Mouse (Mus musculus) natural killer cell, adult 2 months (primary cell): ENCODE measurements around the gene Pou2f3.

Experiments
- DNase-seq, 2 experiments: peaks; one replicate each; pipeline ENCODE4 v3.0.0; 2022; ENCODE audit warnings: low spot score in 2 of 2

Gene Pou2f3

DNA sequence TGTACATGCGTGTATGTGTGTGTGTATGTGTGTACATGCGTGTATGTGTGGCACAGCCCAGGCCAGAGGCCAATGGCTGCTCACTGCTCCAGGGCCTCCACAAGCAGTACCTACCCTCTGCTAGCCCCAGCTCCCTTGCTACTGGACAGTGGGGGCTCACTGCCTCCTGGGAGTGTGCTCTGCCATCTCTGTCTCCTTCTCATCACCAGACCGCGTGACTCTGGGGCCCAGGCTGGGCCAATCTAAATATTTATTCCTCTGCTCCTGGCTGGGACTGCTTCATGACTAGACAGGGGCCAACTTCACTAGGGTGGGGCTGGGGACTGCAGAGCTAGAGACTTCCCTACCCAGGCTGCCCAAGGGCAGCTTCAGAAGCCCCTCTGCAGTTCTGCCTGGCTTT, 21.6 kb upstream of the Pou2f3 start:
- DNase-seq, result no peak

DNA sequence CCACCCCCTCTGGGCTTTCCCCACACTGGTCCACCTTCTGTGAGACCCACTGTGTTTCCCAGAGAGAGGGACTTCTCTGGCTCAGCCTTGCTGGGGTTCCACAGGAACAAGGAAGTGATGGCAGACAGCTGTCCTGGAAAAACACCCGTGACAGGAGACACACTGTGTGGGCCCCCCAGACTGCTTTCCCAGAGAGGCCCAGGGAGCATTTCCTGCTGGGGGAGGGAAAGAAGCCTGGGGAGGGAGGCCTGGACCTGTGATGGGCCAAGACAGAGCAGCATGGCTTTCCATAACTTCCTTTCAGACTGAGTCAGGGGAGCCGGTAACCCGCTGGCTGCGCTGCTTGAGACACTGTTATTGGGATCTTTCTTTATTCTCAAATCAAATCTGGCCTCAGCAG, 20.7 kb upstream of the Pou2f3 start:
- DNase-seq, result no peak

DNA sequence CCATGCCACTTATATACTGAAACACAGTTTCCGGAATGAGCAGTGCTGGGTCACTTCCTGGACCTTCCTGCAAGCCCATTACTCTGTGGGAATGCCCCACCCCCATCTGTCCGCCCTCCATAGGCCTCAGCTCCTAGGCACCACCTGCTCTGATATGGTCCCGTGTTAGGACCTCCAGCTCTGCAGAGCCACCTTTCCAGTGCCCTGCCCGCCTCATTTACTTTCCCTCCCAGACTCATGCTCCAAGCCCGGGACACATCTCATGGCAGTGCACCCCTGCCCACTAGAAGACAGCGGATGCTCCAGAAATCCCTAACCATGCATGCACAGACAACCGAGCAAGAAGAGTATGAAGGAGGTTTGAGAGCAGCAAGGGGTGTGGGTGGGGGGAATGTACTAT, 19.8 kb upstream of the Pou2f3 start:
- DNase-seq, result no peak

DNA sequence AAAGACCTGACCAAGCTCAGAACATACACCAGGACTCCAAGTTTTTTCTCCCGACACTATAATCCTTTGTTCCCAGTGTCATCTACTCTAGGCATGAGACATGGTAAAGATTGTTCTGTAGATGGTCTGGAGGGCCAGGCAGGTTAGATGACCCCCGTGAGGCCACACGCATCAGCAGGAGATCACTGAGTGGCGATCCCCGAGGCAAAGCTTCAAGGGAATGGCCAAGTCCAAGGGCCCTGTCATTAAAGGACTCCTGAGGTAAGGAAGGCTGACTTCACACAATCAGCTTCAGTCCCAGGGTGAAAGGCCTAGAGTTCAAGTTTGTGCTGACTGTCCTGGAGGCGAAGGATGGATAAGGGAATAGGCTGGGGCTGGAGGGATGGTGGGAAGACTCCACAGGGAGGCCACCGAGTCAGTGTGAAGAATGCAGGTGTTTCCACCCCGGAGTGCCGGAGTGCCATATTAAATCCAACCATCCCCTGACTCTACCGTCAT, 19.3 kb upstream of the Pou2f3 start:
- DNase-seq, result no peak

DNA sequence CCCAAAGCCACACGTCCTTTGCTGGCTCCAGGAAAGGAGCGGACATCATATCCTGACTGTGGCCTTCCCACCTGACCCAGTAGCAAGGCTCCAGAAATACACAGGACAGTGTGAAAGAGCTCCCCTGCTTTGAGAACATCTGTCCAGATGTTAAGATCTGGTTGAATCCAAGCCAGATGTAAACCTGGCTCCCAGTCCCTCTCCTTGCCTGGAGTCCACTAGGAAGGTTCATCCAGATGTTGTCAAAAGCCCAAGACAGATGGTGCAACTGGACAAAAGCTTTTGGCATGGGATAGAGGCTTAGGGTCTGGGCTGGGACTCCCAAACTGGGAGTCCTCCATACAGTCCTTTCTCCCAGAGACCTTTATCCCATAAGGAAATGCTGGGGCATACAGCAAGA, 18.6 kb upstream of the Pou2f3 start:
- no peak for DNase-seq

DNA sequence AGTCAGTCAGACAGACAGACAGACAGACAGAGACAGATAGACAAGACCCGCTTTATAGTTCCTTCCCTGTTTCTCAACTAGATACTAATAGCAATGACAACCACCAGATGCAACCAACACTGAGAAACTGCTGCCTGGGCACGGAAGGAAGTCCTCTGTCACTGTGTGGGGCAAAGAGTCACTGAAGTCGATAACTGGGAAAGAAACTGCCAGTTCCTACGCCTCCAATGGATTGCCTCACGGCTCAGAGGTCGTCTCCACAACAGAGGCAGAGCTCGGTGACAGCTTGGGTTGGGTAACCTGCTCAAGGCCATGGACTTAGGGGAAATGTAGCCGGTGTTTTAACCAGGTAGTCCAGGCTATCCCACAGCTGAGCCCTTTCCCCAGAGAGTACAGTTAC, 17.5 kb upstream of the Pou2f3 start:
- DNase-seq, result no peak

DNA sequence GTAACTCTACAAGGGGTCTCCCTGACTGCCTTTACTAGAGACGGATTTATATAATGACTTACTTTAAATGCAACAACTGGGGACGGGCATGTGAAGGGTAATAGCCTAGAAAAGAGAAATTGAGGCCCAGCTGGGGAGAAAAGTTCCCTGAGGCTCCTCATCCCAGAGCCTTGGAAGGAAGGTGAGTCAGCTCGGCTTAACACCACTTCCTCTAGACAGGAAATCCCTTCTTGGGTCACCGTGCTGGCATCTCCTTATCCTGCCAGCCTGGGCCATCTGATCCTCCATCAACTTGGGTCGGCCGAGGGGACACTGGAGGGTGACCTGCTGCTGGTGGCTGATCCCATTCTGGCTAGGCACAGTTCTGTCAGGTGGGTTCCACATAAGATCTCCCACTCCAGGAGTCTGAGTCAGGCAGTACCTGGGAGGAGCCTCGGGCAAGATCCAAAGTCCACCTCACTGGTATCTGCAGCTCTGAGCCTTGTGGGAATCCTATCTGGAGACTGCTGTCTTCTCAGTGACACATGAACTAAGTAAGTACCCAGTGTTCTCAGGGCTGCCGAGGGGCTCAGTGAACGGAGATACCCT, 16.5 kb upstream of the Pou2f3 start:
- DNase-seq, result no peak

DNA sequence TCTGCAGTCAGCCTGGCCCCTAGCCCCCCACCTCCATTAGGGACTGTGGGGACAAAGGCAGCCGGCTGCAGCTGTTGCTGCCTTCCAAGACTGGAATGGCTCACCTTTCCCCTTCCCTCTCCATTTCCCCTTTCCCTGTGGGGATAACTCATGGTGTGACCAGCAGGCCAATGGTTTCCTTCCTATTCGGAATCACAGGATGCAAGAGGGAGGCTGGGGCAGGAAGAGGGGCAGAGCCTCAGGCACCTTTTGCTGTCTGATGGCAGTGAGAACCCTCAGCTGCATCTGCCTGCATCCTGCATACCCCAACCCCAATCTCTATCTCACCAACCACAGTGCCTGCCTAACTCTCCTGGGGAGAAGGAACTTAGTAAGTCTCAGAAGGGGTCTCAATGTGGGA, 15.3 kb upstream of the Pou2f3 start:
- no peak for DNase-seq

DNA sequence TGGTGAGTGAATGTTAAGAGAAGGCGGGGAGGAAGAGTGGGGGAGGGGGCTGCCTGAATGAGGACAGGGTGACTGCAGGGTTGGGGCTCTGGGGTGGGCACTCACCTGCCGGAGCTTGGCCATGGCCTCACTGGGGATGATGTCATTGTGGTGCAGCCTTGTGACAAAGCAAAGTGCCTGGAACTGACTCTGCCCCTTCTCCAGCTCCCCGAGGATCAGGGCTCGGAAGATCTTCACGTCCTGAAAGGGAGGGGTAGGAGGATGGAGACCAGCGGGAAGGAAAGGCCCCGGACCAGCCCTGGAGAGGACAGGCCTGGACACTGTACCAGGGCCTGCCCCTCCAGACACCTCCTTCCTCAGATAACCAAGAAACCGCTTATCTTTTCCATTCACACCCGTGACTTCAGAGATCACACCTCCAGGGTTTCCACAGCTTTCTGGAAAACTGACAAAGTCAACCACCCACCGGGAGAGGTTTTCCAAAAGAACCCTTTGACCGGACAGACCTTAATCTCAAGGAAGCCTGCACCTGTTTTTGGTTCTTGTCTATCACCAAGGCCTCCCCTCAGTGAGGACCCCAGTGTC, 14.7 kb upstream of the Pou2f3 start:
- no peak for DNase-seq

DNA sequence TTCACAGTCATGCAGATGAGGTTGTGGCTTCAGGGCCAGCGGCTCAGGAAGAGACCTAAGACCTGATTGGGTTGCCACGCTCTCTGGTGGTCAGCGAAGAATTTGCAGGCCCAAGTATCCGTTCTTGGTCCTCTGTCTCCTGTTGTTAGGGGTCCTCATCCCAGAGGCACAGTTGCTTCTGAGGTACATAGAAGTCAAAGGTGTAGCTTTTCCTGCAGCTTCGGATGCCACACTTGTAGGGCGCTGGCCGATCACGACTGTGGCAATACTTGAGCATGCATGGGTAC, 12.2 kb upstream of the Pou2f3 start:
- no peak for DNase-seq

DNA sequence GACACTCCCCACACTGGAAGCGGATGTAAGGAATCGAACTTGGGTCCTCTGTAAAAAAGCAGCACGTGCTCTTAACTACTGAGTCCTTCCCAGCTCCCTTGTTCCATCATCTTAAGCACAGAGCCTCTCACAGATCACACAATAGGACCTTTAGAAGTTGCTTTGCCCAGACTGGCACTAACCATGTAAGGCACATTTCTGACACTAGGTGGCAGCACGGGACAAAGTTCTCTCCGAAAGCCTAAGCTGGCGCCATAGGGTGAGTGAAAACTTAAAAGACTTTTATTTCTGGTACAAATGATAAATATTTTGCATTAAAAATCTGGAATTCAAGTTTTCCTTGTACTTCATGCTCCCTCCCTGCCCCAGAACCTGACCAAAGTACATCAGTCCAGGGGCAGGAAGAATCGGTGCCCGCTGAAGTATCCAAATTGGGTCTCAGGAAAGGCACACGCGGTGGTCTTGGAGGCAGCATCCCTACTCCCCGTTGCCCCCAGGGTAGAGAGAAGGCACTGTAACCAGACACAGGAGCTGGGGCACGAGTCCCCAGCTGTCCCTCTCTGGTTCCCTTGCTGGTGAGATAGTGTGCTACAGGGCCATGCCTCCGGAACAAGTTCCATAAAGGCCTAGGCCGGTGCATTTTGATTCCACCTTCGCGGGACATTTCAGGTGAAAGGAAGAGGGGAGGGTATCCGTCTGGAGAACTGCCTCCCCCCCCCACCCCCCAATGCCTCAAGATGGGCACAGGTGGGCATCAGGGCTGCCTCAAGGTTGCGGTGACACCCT, 11.7 kb upstream of the Pou2f3 start:
- DNase-seq, result peak; percentile 18 to 47

DNA sequence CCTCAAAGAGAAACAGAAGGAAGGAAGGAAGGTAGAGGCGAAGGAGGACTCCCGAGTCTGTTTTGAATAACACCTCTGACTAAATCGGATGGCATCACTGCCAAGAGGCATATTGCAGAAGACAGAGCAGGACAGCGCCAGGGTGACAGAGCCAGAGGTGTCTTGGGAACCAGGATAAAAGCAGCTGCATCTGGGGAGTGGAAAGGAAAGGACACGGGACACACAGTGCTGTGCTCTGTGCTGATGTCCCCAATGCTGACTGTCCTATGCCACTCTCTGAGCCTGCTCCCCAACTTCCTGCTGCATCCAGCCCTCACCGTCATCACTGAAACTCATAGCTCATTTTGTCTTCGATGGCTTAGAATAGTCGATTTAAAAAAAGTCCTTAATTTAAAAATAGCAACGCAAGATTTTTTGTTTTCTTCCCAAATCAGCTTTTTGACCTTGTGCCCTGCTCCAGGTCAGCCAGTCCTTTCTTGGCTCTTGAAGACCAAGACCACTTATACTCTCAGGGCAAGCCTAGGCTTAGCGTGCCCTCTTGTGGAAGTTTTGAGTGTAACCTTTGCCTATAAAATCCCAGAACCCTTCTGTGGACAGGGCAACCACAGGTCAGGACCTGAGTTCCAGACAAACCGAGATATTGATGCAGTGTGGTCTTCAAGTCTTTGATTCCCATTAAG, 742 bp upstream of the Pou2f3 start:
- no peak for DNase-seq

DNA sequence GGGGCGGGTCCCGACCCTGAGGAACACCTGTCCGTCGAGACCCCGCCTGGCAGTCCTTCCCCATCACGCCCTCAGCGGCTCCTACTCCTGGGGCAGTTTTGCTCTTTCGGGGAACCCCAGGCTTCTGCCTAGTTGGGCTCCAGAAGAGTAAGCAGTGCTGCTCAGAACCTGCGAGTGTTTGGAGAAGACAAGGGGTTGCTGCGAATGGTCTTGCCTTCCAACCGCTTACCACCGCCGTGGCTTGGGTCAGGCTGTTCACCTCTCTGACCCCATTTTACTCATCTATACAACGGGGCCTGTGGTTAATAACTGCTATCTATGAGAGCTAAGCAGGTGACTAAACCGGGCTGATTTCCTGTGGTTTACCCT, 4.2 kb downstream of the Pou2f3 start:
- DNase-seq, result no peak

DNA sequence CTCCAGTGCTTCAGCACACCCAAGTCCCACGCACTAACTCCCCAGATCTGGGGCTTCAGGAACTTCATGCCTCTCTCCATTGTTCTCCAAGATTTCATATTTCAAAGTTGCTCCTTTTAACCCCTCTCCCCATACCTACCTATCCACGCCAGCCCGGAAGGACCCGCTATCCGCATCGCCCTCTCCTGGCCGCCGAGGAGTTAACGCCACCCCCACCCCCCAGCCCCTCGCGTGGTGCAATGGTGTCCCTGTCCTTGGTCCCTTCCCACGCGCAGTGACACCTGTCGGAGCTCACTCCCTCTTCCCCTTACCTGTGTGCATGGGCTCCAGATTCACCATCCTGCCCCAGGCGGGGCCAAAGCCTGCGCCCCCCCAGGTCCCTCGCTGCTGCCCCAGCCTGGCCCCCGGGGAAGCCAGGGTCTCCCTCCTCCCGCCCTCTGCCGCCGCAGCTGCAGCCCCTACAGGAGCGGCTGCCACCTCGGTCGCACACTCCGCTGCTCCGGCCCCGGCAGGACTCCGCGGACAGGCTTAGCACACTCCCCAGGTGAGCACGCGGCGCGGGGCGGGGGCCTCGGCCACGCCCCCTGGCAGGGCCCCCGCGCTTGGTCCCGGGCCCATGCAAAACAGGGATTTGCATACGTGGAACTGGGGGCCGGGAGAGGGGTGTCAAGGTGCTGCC, 4.7 kb downstream of the Pou2f3 start:
- no peak for DNase-seq

DNA sequence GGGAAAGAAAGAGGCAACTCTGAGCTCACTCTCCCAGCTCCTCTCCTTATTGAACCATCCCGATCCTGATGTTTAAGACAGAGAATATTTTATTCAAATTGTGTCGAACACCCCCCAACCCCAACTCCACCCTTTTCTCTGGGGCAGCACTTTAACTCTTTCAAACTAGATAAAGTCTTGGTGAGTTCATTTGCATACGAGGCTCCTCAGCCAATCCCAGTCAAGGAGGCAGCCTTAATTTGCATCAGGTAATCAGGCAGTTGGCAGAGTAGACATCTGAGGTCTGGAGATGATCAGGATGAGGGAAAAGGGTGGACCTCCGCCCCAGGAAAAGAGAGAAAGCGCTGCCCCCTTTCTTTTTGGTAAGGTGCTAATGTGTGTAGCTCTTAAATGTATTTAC, 10.0 kb downstream of the Pou2f3 start:
- no peak for DNase-seq

DNA sequence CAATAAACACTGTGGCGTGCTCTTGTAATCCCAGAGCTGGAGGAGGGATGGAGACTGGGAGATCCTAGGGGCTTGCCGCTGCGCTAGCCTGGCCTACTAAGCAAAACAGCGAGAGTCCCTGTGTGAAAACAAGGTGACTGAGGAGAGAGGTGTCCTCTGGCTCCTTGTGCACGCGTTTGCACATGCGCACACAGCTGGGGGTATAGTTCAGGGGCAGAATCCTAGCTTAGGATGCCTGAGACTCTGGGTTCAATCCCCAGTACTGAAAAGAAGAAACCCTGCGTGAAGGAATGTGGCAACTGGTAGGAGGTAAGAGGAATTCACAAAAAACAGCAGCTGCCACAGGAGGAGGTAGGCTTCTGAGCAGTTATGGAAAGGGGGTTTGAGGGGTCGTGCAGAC, 16.2 kb downstream of the Pou2f3 start:
- DNase-seq, result no peak

DNA sequence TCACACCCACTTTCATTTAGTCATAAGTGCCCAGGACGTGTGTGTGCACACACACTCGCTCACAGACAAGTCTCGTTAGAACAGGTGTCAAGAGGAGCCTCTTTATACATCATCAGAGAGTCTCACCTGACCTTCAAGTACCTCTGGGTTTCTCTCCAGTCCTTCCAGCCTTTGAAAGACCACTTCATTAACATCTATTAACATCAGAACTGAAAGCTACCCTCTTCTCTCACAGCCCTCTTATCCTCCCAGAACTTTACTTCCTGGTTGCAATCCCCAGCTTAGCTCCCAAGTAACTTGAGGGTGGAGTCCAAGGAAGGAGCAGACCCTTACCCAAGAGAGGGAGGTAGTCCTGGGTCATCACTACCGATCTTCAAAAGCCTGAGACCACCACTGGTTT, 18.6 kb downstream of the Pou2f3 start:
- DNase-seq, result no peak

DNA sequence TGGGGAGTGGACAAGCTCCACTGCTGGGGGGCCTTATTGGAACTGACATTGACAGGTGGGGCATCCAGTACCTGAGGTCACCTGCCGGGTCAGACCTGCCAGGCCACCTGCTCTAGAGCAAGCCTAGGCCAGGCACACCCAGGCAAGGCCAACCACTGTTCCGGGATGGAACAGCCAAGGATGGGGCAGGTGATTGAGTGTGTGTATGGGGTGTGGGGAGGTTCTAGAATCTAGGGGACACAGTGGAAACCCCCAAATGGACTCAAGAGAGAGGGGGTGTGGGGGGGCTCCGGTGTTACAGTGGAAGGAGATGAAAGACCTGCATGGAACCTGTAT, 21.2 kb downstream of the Pou2f3 start:
- DNase-seq, result no peak

DNA sequence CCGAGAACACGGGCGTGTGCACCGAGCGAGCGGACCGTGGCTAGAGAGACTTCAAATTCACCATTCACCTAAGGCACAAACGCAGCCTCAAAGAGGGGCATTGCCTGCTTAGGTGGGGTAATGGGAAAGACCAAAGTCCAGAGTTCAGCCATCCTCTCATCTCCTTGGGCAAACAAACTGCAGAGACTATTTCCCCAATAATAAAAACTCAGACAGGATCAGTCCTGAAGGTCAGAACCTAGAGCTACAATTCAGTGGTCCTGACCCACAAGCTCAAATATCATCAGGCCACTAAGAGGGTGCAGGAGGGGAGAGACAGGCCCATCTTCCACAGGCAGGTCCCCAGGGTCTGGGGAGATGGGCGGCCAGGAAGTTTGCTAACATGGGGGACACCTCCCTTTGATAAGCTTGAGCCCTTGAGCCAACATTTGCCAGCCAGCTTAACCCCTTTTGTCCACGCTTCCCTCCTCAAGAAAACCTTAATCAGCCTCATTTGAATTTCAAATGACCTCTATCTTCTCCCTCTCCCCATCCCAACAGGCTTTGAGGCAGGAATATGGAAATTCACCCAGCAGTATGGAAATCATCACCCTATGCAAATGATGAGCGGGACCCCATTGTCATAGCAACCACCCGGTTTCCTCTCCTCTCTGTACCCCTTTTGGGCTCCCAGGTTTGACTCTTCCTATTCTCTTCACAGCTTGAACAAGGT, 21.7 kb downstream of the Pou2f3 start:
- DNase-seq, result no peak

DNA sequence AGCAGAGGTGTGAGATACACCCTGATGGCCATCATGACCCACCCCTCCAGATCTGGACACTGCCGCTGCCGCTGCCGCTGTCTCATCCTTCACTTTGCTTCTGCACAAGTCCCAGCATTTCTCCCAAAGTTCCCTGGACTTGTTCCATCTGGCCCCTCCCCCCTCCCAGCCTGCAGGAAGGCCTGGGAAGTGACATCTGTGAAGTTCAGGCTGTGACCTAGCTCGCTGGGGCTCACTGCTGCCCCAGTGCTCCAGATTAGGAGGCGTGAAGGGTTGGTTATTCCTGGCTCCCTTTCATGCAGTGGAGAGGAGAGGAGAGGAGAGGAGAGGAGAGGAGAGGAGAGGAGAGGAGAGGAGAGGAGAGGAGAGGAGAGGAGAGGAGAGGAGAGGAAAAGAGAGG, 30.6 kb downstream of the Pou2f3 start:
- no peak for DNase-seq

DNA sequence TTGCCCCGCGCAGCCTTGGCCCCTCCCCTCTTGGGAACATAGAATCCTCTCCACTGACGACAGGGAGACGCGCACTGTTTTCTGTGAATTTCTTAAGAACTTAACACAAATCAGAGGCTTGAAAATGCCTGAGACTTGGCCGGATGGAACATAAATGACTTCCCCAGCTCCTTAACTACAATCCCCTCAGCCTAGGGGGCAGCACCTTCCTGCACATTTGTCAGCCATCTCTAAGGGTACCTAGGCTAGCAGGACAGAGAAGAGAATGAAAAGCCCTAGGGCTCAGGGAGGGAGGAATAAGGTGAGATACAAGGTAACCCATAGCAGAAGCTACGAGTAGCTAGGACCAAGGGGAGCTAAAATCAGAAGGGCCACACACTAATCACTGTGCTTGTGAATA, 32.0 kb downstream of the Pou2f3 start:
- DNase-seq, result no peak

DNA sequence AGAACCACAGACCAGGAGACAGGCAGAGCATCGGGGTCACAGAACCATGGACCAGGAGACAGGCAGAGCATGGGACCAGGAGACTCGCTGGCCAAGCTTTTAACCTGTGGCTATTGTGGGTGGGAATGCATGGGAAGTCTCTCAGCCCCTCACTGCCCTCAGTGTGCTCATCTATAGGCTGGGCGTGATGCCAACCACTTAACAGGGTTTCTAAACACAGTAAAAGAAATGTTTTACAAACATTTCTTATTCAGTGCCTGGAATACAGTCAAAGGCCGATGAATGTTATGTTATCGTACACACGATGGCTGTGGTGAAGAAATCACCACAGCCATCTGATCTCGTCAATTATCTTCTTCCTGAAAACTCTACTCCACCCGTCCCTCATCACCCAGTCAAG, 43.1 kb downstream of the Pou2f3 start:
- no peak for DNase-seq
